Mouse (Mus musculus): ENCODE measurements around the gene Igsf11. TPM values are rescaled to one million over a fixed set of nuclear protein-coding genes. Genes with fewer than 3 reads are reported as not detected.

The Igsf11 gene
- total and polyA plus RNA-seq, 2 experiments, result 9.5 to 14.8 TPM

- Histone ChIP-seq H3K36me3 (ENCODE audit: control insufficient read depth, insufficient read depth, low read length) (no peaks in the 10 kb centered on the region), H3K9ac (ENCODE audit: low read depth, low read length) (no peak overlapping the region), H3K27me3 (ENCODE audit: control insufficient read depth, insufficient read depth, low read length) (no peaks in the 10 kb centered on the region), H3K27ac (replicated peaks; ENCODE audit: insufficient read depth, low read depth, low read length) (no peak overlapping the region), H3K79me2 (ENCODE audit: control insufficient read depth, insufficient read depth, low read length) (no peaks in the 10 kb centered on the region), H3K4me1 (ENCODE audit: control insufficient read depth, insufficient read depth, low read length) (peaks cover 4% of the 10 kb centered on the region), H3K4me3 (ENCODE audit: insufficient read depth, low read depth, low read length) (no peak overlapping the region)
- 30% methylated on average over 3 of the region's 3 CpGs for WGBS
- DNase-seq (ENCODE audit: extremely low read depth, low read depth, low spot score), result peak; percentile 95
- TF ChIP-seq CTCF (IDR thresholded peaks at IDR 0.05; ENCODE audit: low read depth, low read length) (no peak), POLR2A (IDR thresholded peaks at IDR 0.05; ENCODE audit: extremely low read depth, insufficient read depth, low read length) (no peak)
Observed at GRCm38 (mm10) chr16:38985411-38985810, 92.9 kb downstream of the Igsf11 start.

- Histone ChIP-seq H3K79me2 (ENCODE audit: control insufficient read depth, insufficient read depth, low read length) (no peaks in the 10 kb centered on the region), H3K4me1 (ENCODE audit: control insufficient read depth, insufficient read depth, low read length) (peaks cover 4% of the 10 kb centered on the region), H3K27me3 (ENCODE audit: control insufficient read depth, insufficient read depth, low read length) (no peaks in the 10 kb centered on the region), H3K9ac (ENCODE audit: low read depth, low read length) (no peak overlapping the region), H3K4me3 (ENCODE audit: insufficient read depth, low read depth, low read length) (no peak overlapping the region), H3K27ac (replicated peaks; ENCODE audit: insufficient read depth, low read depth, low read length) (no peak overlapping the region), H3K36me3 (ENCODE audit: control insufficient read depth, insufficient read depth, low read length) (no peaks in the 10 kb centered on the region)
- 85% methylated on average over 2 of the region's 2 CpGs for WGBS
- TF ChIP-seq CTCF (IDR thresholded peaks at IDR 0.05; ENCODE audit: low read depth, low read length) (no peak), POLR2A (IDR thresholded peaks at IDR 0.05; ENCODE audit: extremely low read depth, insufficient read depth, low read length) (no peak)
- no peak for DNase-seq (ENCODE audit: extremely low read depth, low read depth, low spot score)
Observed at GRCm38 (mm10) chr16:38986410-38986809, 93.9 kb downstream of the Igsf11 start.

GRCm38 (mm10) chr16:38993711-38994110, 101.2 kb downstream of the Igsf11 start:
- Histone ChIP-seq H3K4me1 (ENCODE audit: control insufficient read depth, insufficient read depth, low read length) (no peaks in the 10 kb centered on the region; the same call in 1 of the 2 replicates), H3K27ac (replicated peaks; ENCODE audit: insufficient read depth, low read depth, low read length) (no peak overlapping the region), H3K9ac (ENCODE audit: low read depth, low read length) (no peak overlapping the region), H3K4me3 (ENCODE audit: insufficient read depth, low read depth, low read length) (no peak overlapping the region), H3K27me3 (ENCODE audit: control insufficient read depth, insufficient read depth, low read length) (no peaks in the 10 kb centered on the region), H3K79me2 (ENCODE audit: control insufficient read depth, insufficient read depth, low read length) (no peaks in the 10 kb centered on the region; the same call in 1 of the 2 replicates), H3K36me3 (ENCODE audit: control insufficient read depth, insufficient read depth, low read length) (no peaks in the 10 kb centered on the region)
- DNase-seq (ENCODE audit: extremely low read depth, low read depth, low spot score), result no peak
- TF ChIP-seq CTCF (IDR thresholded peaks at IDR 0.05; ENCODE audit: low read depth, low read length) (no peak), POLR2A (IDR thresholded peaks at IDR 0.05; ENCODE audit: extremely low read depth, insufficient read depth, low read length) (no peak)
- 90% methylated on average over 7 of the region's 7 CpGs for WGBS

GRCm38 (mm10) chr16:38998496-38999258, 106.2 kb downstream of the Igsf11 start:
- Histone ChIP-seq H3K4me1 (ENCODE audit: control insufficient read depth, insufficient read depth, low read length) (no peaks in the 10 kb centered on the region; the same call in 1 of the 2 replicates), H3K27ac (replicated peaks; ENCODE audit: insufficient read depth, low read depth, low read length) (no peak overlapping the region), H3K79me2 (ENCODE audit: control insufficient read depth, insufficient read depth, low read length) (no peaks in the 10 kb centered on the region; the same call in 1 of the 2 replicates), H3K36me3 (ENCODE audit: control insufficient read depth, insufficient read depth, low read length) (no peaks in the 10 kb centered on the region), H3K27me3 (ENCODE audit: control insufficient read depth, insufficient read depth, low read length) (no peaks in the 10 kb centered on the region), H3K4me3 (ENCODE audit: insufficient read depth, low read depth, low read length) (no peak overlapping the region), H3K9ac (ENCODE audit: low read depth, low read length) (no peak overlapping the region)
- TF ChIP-seq CTCF (IDR thresholded peaks at IDR 0.05; ENCODE audit: low read depth, low read length) (no peak), POLR2A (IDR thresholded peaks at IDR 0.05; ENCODE audit: extremely low read depth, insufficient read depth, low read length) (no peak)
- DNase-seq (ENCODE audit: extremely low read depth, low read depth, low spot score), result no peak
- WGBS, result 89% methylated on average over 6 of the region's 6 CpGs

GRCm38 (mm10) chr16:38999298-38999697, 106.8 kb downstream of the Igsf11 start:
- Histone ChIP-seq H3K9ac (ENCODE audit: low read depth, low read length) (no peak overlapping the region), H3K36me3 (ENCODE audit: control insufficient read depth, insufficient read depth, low read length) (no peaks in the 10 kb centered on the region), H3K4me1 (ENCODE audit: control insufficient read depth, insufficient read depth, low read length) (no peaks in the 10 kb centered on the region; the same call in 1 of the 2 replicates), H3K79me2 (ENCODE audit: control insufficient read depth, insufficient read depth, low read length) (no peaks in the 10 kb centered on the region; the same call in 1 of the 2 replicates), H3K27ac (replicated peaks; ENCODE audit: insufficient read depth, low read depth, low read length) (no peak overlapping the region), H3K27me3 (ENCODE audit: control insufficient read depth, insufficient read depth, low read length) (no peaks in the 10 kb centered on the region), H3K4me3 (ENCODE audit: insufficient read depth, low read depth, low read length) (no peak overlapping the region)
- TF ChIP-seq POLR2A (IDR thresholded peaks at IDR 0.05; ENCODE audit: extremely low read depth, insufficient read depth, low read length) (no peak), CTCF (IDR thresholded peaks at IDR 0.05; ENCODE audit: low read depth, low read length) (no peak)
- no peak for DNase-seq (ENCODE audit: extremely low read depth, low read depth, low spot score)

GRCm38 (mm10) chr16:39006978-39007377, 114.5 kb downstream of the Igsf11 start:
- 43% methylated on average over 7 of the region's 7 CpGs for WGBS
- TF ChIP-seq CTCF (IDR thresholded peaks at IDR 0.05; ENCODE audit: low read depth, low read length) (no peak), POLR2A (IDR thresholded peaks at IDR 0.05; ENCODE audit: extremely low read depth, insufficient read depth, low read length) (no peak)
- peak; percentile 76 for DNase-seq (ENCODE audit: extremely low read depth, low read depth, low spot score)
- H3K79me2 ChIP-seq (ENCODE audit: control insufficient read depth, insufficient read depth, low read length), result no peaks in the 10 kb centered on the region
- no peak overlapping the region for H3K4me3 ChIP-seq (ENCODE audit: insufficient read depth, low read depth, low read length)
- no peak overlapping the region for H3K27ac ChIP-seq (replicated peaks; ENCODE audit: insufficient read depth, low read depth, low read length)
- no peaks in the 10 kb centered on the region for H3K27me3 ChIP-seq (ENCODE audit: control insufficient read depth, insufficient read depth, low read length)
- no peak overlapping the region for H3K9ac ChIP-seq (ENCODE audit: low read depth, low read length)
- no peaks in the 10 kb centered on the region for H3K36me3 ChIP-seq (ENCODE audit: control insufficient read depth, insufficient read depth, low read length)
- H3K4me1 ChIP-seq (ENCODE audit: control insufficient read depth, insufficient read depth, low read length), result no peaks in the 10 kb centered on the region

Data from liver, adult 2 months (tissue).